Mouse (Mus musculus) layer of hippocampus, adult 8-10 months (tissue): Measurements from ENCODE around the gene Cep135. TPM values are rescaled to one million over a fixed set of nuclear protein-coding genes. Genes with fewer than 3 reads are reported as not detected.

Source experiments
- DNase-seq, 2 experiments: peaks; one replicate each; pipeline ENCODE4 v3.0.0; 2022; ENCODE audit warnings: low spot score in 2 of 2
- total RNA-seq, 4 experiments: library from RNA; stranded (reverse); gene quantifications; 2 replicates each; pipeline ENCODE4 v1.2.4; 2022

Gene Cep135
- total RNA-seq, 4 experiments from 2014 or later = 7.2 to 8.0 (median 7.6) TPM

DNA sequence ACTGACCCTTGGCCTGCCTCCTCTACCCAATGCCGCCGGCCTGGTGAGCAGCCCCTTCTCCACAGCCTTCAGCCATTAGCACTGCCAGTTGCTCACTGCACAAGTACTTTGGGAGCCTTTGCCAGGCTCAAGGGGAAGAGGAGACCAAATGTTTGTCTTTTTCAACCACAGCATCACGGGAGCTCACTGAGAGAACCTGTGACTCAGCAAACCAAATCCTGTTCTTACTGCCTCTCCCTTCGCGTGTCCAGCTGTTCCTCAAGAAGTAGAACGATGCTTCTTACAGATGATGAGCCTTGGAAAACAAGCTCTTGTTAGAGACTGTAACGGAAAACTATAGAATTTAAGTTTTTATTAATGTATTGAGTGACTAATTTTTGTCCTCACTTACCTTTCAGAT, 55.7 kb downstream of the Cep135 start:
- DNase-seq = no peak

DNA sequence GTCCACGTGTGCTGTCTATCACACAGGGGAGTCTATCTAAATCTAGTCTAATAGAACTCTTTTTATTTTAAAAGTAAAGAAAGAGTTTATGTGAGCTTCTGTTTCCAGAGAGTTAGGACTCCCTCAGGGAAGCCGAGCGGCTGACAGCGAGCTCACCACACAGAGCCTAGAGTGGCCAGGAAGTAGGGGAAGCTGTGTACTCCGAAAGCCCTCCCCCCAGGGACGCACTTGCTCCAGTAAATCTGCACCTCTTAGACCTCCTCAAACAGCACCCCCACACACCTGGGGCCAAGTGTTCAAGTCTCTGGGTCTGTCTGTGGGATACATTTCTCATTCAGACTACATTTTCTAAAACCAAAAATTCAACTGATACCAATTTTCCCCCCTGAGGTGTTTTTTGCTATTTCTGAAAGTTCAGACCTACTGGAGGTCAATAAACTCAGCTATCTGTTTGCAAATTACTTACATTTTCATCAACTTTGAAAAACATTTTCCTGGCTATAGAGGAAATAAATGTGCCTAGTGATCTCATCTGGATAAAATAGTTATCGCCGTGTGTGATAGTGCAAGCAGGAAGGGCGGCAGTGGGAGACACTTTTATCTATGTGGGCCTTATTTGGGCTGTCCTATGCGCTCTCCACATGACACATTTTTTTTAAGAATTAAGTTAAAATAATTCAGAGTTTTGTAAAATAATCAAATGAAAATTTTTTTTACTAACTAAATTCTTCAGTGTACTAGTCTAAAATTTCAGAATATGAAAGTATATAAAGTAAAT, 56.8 kb downstream of the Cep135 start:
- DNase-seq = no peak

DNA sequence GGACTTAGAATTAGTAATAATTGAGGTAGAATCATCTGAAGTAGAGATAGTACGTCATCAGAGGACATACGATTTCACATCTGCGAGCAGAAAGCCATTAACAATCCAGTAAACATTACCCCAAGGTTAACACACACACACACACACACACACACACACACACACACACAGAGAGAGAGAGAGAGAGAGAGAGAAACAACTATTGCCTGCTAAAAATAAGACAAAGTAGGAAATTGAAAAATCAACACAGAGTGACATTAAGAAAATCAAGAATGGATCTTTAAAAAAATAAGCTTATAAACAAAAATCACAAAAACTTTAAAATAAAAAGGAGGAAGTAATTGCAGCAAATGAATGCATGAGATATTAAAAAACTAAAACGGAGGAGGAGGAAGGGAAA, 61.4 kb downstream of the Cep135 start:
- no peak for DNase-seq

- no peak for DNase-seq
These were observed 62.7 kb downstream of the Cep135 start for GRCm38 (mm10) chr5:76651151-76651725.

DNA sequence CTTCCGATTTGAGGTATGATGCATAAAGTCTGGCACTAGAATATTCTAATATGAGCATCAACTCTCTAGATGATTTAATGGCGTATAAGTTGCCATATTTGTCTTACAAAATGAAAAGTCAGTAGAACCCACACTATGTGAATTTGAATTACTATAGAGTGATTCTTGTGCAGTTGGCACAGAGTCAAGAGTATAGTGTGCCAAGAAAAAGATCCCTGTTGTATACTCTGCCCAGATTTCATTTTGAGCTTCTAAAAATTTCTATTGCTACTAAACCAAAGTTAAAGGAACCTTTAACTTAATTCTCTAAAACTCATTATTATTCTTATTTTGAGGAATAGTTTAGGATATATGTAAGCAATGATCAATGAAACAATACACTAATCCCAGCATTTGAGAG, 67.7 kb downstream of the Cep135 start, which contains the start of gene C530008M17Rik:
Gene C530008M17Rik (plus strand): TSS at position 301 of the 400 bp plus-strand sequence.
- DNase-seq = no peak

DNA sequence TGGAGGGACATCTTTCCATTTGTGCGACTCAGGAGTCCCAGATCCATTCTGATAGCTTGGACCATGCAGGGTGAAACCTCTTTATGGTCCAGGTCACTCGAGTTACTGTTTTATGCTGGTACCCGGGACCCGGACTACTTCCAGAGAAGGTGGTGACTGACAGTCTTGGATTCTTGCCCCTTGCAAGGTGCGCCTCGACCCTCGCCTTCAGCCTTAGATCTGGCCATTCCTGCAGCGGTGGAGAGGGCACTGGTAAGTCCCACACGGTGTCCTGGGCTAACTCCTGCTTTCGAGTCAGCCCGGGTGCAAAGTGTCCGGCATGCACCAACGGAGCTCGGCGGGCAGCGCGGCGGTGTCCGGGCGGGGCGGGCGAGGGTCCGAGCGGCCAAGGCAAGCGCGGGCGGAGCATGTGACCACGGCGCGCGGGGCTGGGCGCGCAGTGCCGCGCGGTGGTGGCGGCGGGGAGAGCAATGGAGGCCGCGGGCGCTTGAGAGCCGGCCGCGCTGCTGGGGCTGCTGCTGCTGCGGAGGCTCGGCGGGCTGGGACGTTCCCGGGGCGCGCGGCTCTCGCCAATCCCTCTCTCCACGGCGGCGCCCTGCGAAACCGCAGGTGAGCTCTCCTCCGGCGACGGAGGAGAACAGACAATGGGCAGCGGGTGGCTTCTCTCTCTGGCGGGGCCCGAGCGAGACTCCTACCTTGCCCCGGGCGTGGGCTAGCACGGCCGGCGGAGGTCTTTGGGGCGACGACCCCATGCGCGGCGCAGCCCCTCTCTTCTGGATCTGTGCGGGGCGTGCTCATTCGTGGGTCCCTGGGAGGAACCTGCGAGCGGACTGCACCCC, 69.0 kb downstream of the Cep135 start:
- peak in 1 of 2 experiments; percentile 59 for DNase-seq

GRCm38 (mm10) chr5:76658084-76658934, 69.8 kb downstream of the Cep135 start:
- DNase-seq = no peak

GRCm38 (mm10) chr5:76659958-76660635, 71.6 kb downstream of the Cep135 start:
- DNase-seq = no peak

DNA sequence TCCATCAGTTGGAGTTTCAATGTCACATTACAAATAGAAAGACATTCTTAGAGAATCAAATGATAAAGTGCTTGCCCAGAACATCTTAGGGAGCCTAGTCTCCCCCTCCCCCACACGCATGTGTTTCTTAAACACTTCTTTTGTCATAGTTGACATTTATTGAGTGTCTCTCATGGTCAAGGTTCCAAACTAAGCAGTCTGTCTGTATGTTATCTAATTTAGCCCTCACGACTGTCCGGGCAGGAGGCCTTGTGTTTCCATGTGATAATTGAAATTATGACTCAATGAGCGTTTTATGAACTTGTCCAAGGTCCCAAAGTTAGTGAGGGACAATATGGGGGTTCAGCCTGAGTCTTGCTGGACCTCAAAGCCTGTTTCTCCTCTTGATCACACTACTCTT, 72.8 kb downstream of the Cep135 start:
- DNase-seq = no peak

GRCm38 (mm10) chr5:76664936-76665335, 76.4 kb downstream of the Cep135 start:
- no peak for DNase-seq

DNA sequence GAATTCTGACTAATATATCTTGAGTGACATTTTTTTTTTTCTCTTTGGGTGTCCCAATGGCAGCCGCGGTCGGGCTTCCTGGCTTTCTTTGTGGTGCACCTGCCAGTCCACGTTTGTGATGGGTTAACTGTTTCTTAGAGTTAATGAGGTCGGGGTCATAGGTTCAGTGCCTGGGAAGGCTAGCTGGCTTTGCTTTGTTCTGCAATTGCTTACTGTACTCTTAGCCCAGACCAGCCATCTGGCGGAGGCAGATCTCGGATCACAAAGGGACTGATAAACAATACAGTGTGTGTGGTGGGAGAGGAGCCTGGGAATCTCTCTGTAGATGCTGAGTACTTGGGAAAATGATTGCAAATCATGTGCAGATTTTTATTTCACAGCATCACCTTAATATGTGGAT, 76.9 kb downstream of the Cep135 start:
- no peak for DNase-seq

DNA sequence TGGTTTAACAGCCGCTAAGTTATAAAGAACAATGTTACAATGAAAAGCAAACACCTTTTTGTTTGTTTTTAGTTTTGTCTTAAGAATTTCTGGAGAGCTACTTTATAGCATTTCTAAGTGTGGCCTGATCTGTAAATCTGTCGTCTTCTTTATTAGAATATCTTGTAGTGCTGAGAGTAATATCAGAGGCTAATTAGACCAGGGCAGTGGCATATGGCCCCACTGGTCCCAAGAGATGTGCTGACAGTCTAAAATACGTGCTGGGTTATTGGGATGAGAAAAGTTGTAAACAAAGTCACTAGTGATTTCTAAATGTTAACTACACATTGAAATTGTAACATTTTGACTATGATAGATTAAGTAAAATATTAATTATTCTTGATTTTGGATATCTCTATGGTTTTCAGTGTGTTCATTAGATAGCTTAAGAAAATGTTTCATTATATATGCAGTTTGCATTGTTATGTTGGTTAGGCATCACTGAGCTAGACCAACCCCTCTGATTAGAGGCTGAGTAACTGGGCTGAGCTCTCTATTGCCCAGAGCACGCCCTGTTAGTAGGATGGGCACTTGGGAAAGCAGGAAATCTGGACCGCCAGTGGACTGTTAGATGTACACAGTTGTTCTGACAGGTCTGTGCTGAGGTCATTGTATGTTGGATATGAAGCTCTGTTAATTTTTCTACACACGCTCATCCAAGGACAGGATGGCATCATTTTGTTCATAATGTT, 77.7 kb downstream of the Cep135 start:
- no peak for DNase-seq

- DNase-seq = no peak
These were observed 79.6 kb downstream of the Cep135 start for GRCm38 (mm10) chr5:76668118-76668517.

- DNase-seq = no peak
These were observed 80.0 kb downstream of the Cep135 start for GRCm38 (mm10) chr5:76668547-76668946.

- DNase-seq = no peak
These were observed 81.7 kb downstream of the Cep135 start for GRCm38 (mm10) chr5:76670183-76670582.

GRCm38 (mm10) chr5:76674022-76674653, 85.6 kb downstream of the Cep135 start:
- DNase-seq = no peak

DNA sequence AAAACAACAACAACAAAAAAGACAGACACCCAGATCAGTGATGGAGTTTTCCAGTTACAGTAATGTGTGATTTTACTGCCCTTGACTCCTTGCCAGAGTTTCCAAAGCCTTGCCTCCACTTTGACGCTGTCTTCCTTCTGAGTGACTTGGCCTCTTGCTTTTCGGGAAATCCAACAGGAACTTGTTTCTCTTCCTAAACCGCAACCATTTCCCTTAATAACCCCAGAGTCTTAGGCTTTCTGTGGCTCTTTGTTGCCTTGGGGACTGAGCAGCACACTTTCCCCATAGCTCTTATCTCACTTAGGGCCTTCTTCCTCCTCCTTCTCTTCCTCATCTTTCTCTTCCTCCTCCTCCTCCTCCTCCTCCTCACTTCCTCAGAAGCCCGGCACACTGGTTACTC, 86.9 kb downstream of the Cep135 start:
- no peak for DNase-seq

GRCm38 (mm10) chr5:76680959-76681358, 92.5 kb downstream of the Cep135 start:
- DNase-seq = no peak

DNA sequence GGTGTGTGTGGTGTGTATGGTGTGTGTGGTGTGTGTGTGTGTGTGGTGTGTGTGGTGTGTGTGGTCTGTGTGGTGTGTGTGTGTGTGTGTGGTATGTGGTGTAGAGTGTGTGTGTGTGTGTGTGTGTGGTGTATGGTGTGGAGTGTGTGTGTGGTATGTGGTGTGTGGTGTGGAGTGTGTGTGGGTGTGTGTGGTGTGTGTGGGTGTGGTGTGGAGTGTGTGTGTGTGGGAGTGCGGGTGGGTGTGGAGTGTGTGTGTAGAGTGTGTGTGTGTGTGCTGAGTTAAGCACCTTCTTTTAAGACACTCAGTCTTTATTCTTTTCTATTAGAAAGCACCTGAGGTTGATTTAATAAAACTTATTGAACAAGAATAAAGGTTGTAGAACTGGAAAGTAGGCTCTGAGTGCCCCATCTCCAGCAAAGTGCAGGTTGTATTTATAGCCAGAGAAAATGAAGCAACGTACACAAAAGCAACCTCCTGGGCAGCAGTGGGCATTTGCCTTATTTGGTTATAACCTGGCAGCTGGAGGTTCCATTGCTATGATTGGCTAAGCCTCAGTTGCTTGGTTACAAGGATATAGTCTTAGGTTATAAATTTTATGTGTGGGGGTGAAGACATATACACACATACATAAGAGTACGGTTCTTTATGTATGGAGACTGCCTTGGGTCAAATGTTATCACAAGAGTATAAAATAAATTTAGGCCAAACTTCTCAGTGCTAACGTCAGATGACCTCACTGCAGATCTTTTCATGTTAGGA, 93.6 kb downstream of the Cep135 start:
- no peak for DNase-seq
